ENCODE assay signal across 20 mouse cellular contexts in the genomic region with DNA sequence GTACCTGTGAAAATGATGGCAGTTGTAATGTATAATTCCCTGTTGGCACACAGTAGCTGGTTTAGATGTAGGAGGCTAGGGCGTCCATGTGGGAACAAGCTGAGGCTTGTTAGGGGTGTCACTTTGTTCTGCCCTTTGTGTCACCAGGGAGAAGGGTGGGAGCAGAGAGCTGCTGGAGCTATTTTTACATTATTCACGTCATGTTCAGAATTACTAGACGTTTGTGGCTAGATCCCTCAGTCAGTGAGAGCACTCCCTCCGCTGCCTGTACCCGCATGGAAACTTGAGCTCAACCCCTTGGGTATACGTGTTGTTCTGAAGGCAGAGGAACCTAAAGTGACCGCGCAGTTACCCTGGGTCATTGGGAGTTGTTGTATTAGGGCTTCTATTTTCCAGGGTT. TPM values are rescaled to one million over a fixed set of nuclear protein-coding genes. Genes with fewer than 3 reads are reported as not detected.
DNase-seq lines count a peak whose midpoint lies in the region; ATAC-seq and TF ChIP-seq lines count a peak whose summit lies in the region.
"Had no signal": no experiment of that assay in that cellular context is flagged by ENCODE, and none has a peak within 500 bp of the region (broad histone marks: within the 10 kb centered on the region; RNA-seq: fewer than 3 reads in every experiment).

No protein-coding gene starts in this region.

- H3K27me3 ChIP-seq in forebrain, embryonic 12.5 days: no peaks in the 10 kb centered on the region
- H3K27me3 ChIP-seq in forebrain, embryonic 11.5 days (ENCODE audit: control insufficient read depth, insufficient read depth, low read length): no peaks in the 10 kb centered on the region
- H3K27me3 ChIP-seq in megakaryocyte, embryonic 14.5 days (replicated peaks): no peaks in the 10 kb centered on the region
- no peaks in the 10 kb centered on the region for H3K27me3 ChIP-seq in heart, embryonic 16.5 days (ENCODE audit: control insufficient read depth, insufficient read depth, low read length)
- H3K27me3 ChIP-seq in stomach, postnatal 0 days (ENCODE audit: control insufficient read depth, insufficient read depth, low read length): no peaks in the 10 kb centered on the region
- H3K27me3 ChIP-seq in intestine, embryonic 15.5 days (replicated peaks): no peaks in the 10 kb centered on the region
- H3K27me3 ChIP-seq: limb, embryonic 13.5 days; liver, embryonic 15.5 days; neural tube, embryonic 12.5 days had no signal

- peaks cover 89% of the 10 kb centered on the region for H3K4me1 ChIP-seq in forebrain, embryonic 12.5 days
- peaks cover 4% of the 10 kb centered on the region; the same call in 1 of the 2 replicates for H3K4me1 ChIP-seq in forebrain, embryonic 11.5 days (replicated peaks; ENCODE audit: control insufficient read depth, insufficient read depth, low read length)
- peaks cover 96% of the 10 kb centered on the region for H3K4me1 ChIP-seq in megakaryocyte, embryonic 14.5 days
- H3K4me1 ChIP-seq in heart, embryonic 16.5 days (ENCODE audit: control insufficient read depth, insufficient read depth, low read length): peaks cover 56% of the 10 kb centered on the region
- 0 out of 2 replicates have a peak, but pooled peaks cover 4% of the 10 kb centered on the region for H3K4me1 ChIP-seq in stomach, postnatal 0 days (replicated peaks; ENCODE audit: control insufficient read depth, insufficient read depth)
- H3K4me1 ChIP-seq in intestine, embryonic 15.5 days (replicated peaks): peaks cover 36% of the 10 kb centered on the region

- no peak for ATAC-seq in forebrain, embryonic 12.5 days (ENCODE audit: low FRiP score)
- no peak for ATAC-seq in forebrain, embryonic 11.5 days (replicated peaks; ENCODE audit: low FRiP score)
- no peak for ATAC-seq in megakaryocyte, adult 5-6 weeks (ENCODE audit: poor library complexity, severe bottlenecking)
- ATAC-seq in heart, embryonic 16.5 days (replicated peaks; ENCODE audit: extremely low read depth, insufficient read depth, low FRiP score): peak; percentile 45
- ATAC-seq in stomach, postnatal 0 days (ENCODE audit: low FRiP score, low TSS enrichment): no peak
- no peak for ATAC-seq in intestine, embryonic 15.5 days
- ATAC-seq: intestine, postnatal 0 days; lung, postnatal 0 days had no signal

- intact Hi-C loops in left cerebral cortex, postnatal 14 days (cut with DNase I): no loop called here

- H3K4me2 ChIP-seq in forebrain, embryonic 12.5 days: no peak overlapping the region
- no peak overlapping the region for H3K4me2 ChIP-seq in forebrain, embryonic 11.5 days (ENCODE audit: low read depth, low read length, severe bottlenecking)
- peak overlapping the region; percentile 19; the same call in 1 of the 2 replicates for H3K4me2 ChIP-seq in heart, embryonic 16.5 days (ENCODE audit: low read depth, low read length)
- no peak overlapping the region for H3K4me2 ChIP-seq in stomach, postnatal 0 days (replicated peaks; ENCODE audit: low read depth)
- no peak overlapping the region for H3K4me2 ChIP-seq in intestine, embryonic 15.5 days (replicated peaks)
- H3K4me2 ChIP-seq: limb, embryonic 13.5 days; liver, embryonic 15.5 days; neural tube, embryonic 12.5 days had no signal

- no peak overlapping the region for H3K4me3 ChIP-seq in forebrain, embryonic 12.5 days (replicated peaks)
- no peak overlapping the region for H3K4me3 ChIP-seq in forebrain, embryonic 11.5 days (ENCODE audit: low read depth, low read length)
- peak overlapping the region; percentile 19 for H3K4me3 ChIP-seq in megakaryocyte, embryonic 14.5 days (replicated peaks)
- H3K4me3 ChIP-seq in heart, embryonic 16.5 days (ENCODE audit: low read length): no peak overlapping the region
- H3K4me3 ChIP-seq in stomach, postnatal 0 days (ENCODE audit: low read depth, low read length): no peak overlapping the region
- no peak overlapping the region for H3K4me3 ChIP-seq in intestine, embryonic 15.5 days (replicated peaks)
- H3K4me3 ChIP-seq: layer of hippocampus, adult 2 months; limb, embryonic 13.5 days; liver, embryonic 15.5 days; neural tube, embryonic 12.5 days had no signal

- WGBS in forebrain, embryonic 12.5 days: 77% methylated on average over 8 of the region's 8 CpGs
- WGBS in forebrain, embryonic 11.5 days: 80% methylated on average over 8 of the region's 8 CpGs
- WGBS in heart, embryonic 16.5 days: 39% methylated on average over 8 of the region's 8 CpGs
- 59% methylated on average over 8 of the region's 8 CpGs for WGBS in stomach, postnatal 0 days
- 82% methylated on average over 8 of the region's 8 CpGs for WGBS in intestine, embryonic 15.5 days

- H3K9me3 ChIP-seq in forebrain, embryonic 12.5 days: no peaks in the 10 kb centered on the region
- H3K9me3 ChIP-seq in forebrain, embryonic 11.5 days (ENCODE audit: control insufficient read depth, low read length): no peaks in the 10 kb centered on the region
- peaks cover 6% of the 10 kb centered on the region for H3K9me3 ChIP-seq in megakaryocyte, embryonic 14.5 days
- H3K9me3 ChIP-seq in heart, embryonic 16.5 days (replicated peaks; ENCODE audit: control insufficient read depth, low read length): no peaks in the 10 kb centered on the region
- no peaks in the 10 kb centered on the region for H3K9me3 ChIP-seq in stomach, postnatal 0 days (ENCODE audit: control insufficient read depth, low read length)
- H3K9me3 ChIP-seq in intestine, embryonic 15.5 days: no peaks in the 10 kb centered on the region
- H3K9me3 ChIP-seq: limb, embryonic 13.5 days; liver, embryonic 15.5 days; neural tube, embryonic 12.5 days had no signal

- peak overlapping the region; percentile 46; the same call in 1 of the 2 replicates for H3K27ac ChIP-seq in forebrain, embryonic 12.5 days
- H3K27ac ChIP-seq in forebrain, embryonic 11.5 days (ENCODE audit: low read depth, low read length): no peak overlapping the region
- peak overlapping the region; percentile 80 for H3K27ac ChIP-seq in heart, embryonic 16.5 days (ENCODE audit: low read length)
- peak overlapping the region; percentile 77 for H3K27ac ChIP-seq in stomach, postnatal 0 days (replicated peaks)
- no peak overlapping the region for H3K27ac ChIP-seq in intestine, embryonic 15.5 days
- H3K27ac ChIP-seq: kidney, postnatal 0 days; layer of hippocampus, adult 2 months; limb, embryonic 13.5 days; liver, embryonic 15.5 days; neural tube, embryonic 12.5 days had no signal

- no peak for TF ChIP-seq EP300 in stomach, postnatal 0 days (optimal IDR thresholded peaks at IDR 0.05)

- no peak for TF ChIP-seq CTCF in stomach, postnatal 0 days (IDR thresholded peaks at IDR 0.05; ENCODE audit: low read depth)

- peaks cover 10% of the 10 kb centered on the region; the same call in 1 of the 2 replicates for H3K36me3 ChIP-seq in forebrain, embryonic 12.5 days (replicated peaks)
- H3K36me3 ChIP-seq in forebrain, embryonic 11.5 days (ENCODE audit: control insufficient read depth, insufficient read depth, low read length): no peaks in the 10 kb centered on the region
- peaks cover 45% of the 10 kb centered on the region for H3K36me3 ChIP-seq in megakaryocyte, embryonic 14.5 days (replicated peaks; ENCODE audit: low read length)
- no peaks in the 10 kb centered on the region for H3K36me3 ChIP-seq in heart, embryonic 16.5 days (ENCODE audit: control insufficient read depth, insufficient read depth)
- no peaks in the 10 kb centered on the region for H3K36me3 ChIP-seq in stomach, postnatal 0 days (ENCODE audit: control insufficient read depth, insufficient read depth, low read length)
- no peaks in the 10 kb centered on the region for H3K36me3 ChIP-seq in intestine, embryonic 15.5 days

- DNase-seq in forebrain, embryonic 11.5 days (ENCODE audit: low spot score): no peak
- DNase-seq in stomach, postnatal 0 days (ENCODE audit: low spot score): no peak
- no peak for DNase-seq in left cerebral cortex, postnatal 14 days (ENCODE audit: low spot score in 2 of 2)
- DNase-seq: adrenal gland, postnatal 10 days; cerebellum, adult 11 months; cerebellum, postnatal 25 days; gastrocnemius, postnatal 36 days; thymus, adult 18-20 months had no signal

- H3K9ac ChIP-seq in forebrain, embryonic 12.5 days: no peak overlapping the region
- H3K9ac ChIP-seq in forebrain, embryonic 11.5 days (ENCODE audit: low read length): no peak overlapping the region
- H3K9ac ChIP-seq in heart, embryonic 16.5 days (ENCODE audit: low read length): peak overlapping the region; percentile 49
- H3K9ac ChIP-seq in stomach, postnatal 0 days (ENCODE audit: low read length): no peak overlapping the region
- H3K9ac ChIP-seq in intestine, embryonic 15.5 days: no peak overlapping the region
- H3K9ac ChIP-seq: limb, embryonic 13.5 days; liver, embryonic 15.5 days; neural tube, embryonic 12.5 days had no signal

RNA-seq across cellular contexts. Expression of gene Ssbp3, which starts 58.4 kb away (rescaled TPM):
- polyA plus RNA-seq in forebrain, embryonic 12.5 days (2016; fragmentation: Nextera tagmentation; extraction: Ambion mirVana): 198 and 214 TPM in 2 replicates
- 135 and 138 TPM in 2 replicates for polyA plus RNA-seq in forebrain, embryonic 11.5 days (2014; fragmentation: Nextera tagmentation; extraction: Ambion mirVana)
- polyA plus RNA-seq in megakaryocyte, embryonic 14.5 days (2012; ENCODE audit: insufficient read depth, low replicate concordance): 179 and 200 TPM in 2 replicates
- total RNA-seq in megakaryocyte, adult 5-6 weeks (2015): 26.2 and 27.6 TPM in 2 replicates
- 21.6 and 23.9 TPM in 2 replicates for total RNA-seq in megakaryocyte, adult 5-6 weeks (2017)
- 51.2 and 52.9 TPM in 2 replicates for polyA plus RNA-seq in heart, embryonic 16.5 days (2015; fragmentation: Nextera tagmentation; extraction: Ambion mirVana)
- polyA plus RNA-seq in stomach, postnatal 0 days (2015; fragmentation: Nextera tagmentation; extraction: Ambion mirVana): 39.3 and 50.0 TPM in 2 replicates
- 100 to 1,000 TPM; 109 to 115 TPM for total RNA-seq in left cerebral cortex, postnatal 14 days (2021)
- polyA plus RNA-seq in intestine, embryonic 15.5 days (2015; fragmentation: Nextera tagmentation; extraction: Ambion mirVana): 83.7 and 86.0 TPM in 2 replicates

Comparison
In these comparisons a context has a peak if more than half of its experiments do, and no peak if none do; other contexts are left out.
1. H3K27ac ChIP-seq: peak in forebrain, embryonic 12.5 days (single experiment), heart, embryonic 16.5 days (single experiment) and stomach, postnatal 0 days (single experiment); none in forebrain, embryonic 11.5 days (single experiment) and intestine, embryonic 15.5 days (single experiment).